Mouse (Mus musculus): ENCODE measurements around the gene Ndufs7. TPM values are rescaled to one million over a fixed set of nuclear protein-coding genes. Genes with fewer than 3 reads are reported as not detected.

Gene Ndufs7
- polyA plus RNA-seq (2014; fragmentation: Nextera tagmentation; extraction: Ambion mirVana), result 453 and 498 TPM in 2 replicates

DNA sequence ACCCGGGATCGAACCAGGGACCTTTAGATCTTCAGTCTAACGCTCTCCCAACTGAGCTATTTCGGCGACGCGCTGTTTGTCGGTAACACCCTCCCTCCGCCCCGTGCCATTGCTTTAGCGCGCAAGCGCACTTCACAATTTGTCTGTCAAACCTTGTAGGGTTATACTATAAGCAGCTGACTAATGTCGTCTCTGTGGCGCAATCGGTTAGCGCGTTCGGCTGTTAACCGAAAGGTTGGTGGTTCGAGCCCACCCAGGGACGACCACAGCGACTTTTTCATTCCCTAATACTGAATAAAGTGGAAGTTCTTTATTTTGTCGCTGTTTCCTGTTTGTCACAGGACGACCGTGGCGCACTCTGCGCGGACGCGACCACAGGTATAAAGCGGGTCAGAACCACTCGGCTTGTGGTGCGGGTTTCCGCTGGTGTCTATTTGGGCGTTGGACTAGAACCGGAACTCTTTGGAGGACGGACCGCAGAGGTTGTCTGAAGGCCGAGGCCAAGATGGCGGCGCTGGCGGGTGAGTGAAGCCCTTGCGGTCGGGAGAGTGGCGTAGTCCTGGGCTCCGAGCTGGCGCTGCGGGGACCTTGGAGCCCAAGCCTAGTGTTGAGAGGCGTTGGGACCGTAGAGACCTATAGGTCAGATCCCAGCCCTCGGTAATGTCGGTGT lies at the start of gene Ndufs7:
TSS of gene Ndufs7 (plus strand) at position 151 of the 670 bp plus-strand sequence.
- H3K36me3 ChIP-seq (ENCODE audit: control insufficient read depth, insufficient read depth, low read length), result peaks cover 24% of the 10 kb centered on the region
- ATAC-seq (replicated peaks; ENCODE audit: low FRiP score, low TSS enrichment, low read depth) (peak; percentile 90), DNase-seq (ENCODE audit: low spot score) (peak; percentile 99)
- no peaks in the 10 kb centered on the region for H3K9me3 ChIP-seq (ENCODE audit: control insufficient read depth, low read length)
- no peaks in the 10 kb centered on the region for H3K27me3 ChIP-seq (replicated peaks; ENCODE audit: control insufficient read depth, insufficient read depth, low read length)
- peak within 1 kb of the TSS; percentile 91 for H3K4me2 ChIP-seq (ENCODE audit: low read length)
- peak within 1 kb of the TSS; percentile 94 for H3K4me3 ChIP-seq (ENCODE audit: low read depth, low read length)
- WGBS, result under 1% methylated on average over 53 of the region's 53 CpGs
- H3K9ac ChIP-seq (ENCODE audit: low read length), result peak within 1 kb of the TSS; percentile 86
- H3K27ac ChIP-seq (ENCODE audit: low read depth), result peak within 1 kb of the TSS; percentile 91
- peaks cover 10% of the 10 kb centered on the region for H3K4me1 ChIP-seq (replicated peaks; ENCODE audit: control insufficient read depth, insufficient read depth, low read length)

DNA sequence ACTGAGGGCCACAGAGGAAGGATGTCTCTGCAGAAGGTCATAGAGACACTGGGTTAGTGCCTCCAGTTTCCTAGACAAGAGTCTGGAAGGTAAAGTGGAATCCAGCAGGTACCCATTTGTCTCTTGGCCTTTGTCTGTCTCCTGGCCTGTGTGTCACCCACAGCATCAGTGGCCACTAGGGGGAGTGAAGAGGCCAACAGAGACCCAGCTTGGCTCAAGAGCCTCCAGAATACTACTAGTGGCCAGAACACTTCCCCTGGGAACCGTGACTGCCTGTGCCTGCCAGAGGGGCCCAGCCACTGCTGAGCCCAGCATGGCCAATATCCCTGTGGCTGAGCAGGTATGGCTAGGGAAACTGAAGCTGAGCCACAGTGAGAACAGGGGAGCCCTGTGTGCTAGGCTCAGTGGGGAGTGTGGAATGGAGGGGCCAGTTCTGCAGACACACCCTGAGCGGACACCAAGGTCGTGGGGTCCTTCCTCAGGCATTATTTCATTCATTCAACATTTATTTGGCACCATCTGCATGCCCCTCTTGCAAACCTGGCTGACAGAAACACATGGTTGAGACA lies 49.4 kb upstream of the Ndufs7 start:
- no peaks in the 10 kb centered on the region for H3K27me3 ChIP-seq (replicated peaks; ENCODE audit: control insufficient read depth, insufficient read depth, low read length)
- 54% methylated on average over 3 of the region's 3 CpGs for WGBS

DNA sequence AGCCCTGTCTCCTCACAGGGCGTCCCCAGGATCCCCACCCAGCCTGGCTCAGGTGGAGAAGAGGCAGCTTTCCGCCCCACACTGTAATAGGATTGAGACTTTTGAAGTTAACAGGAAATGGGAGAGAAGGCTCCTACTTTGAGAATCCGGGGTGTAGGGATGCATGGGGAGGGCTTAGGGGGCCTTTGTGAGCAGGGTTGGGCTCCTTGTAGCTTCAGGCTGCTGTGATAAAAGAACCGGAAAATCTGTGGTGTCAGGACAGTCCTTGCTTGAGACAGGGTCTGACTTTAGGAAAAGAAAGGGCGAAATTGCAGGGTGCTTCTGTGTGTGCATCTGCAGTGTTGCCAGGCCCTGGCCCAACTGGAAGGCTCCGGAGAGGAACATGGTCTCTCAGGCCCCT lies 48.4 kb upstream of the Ndufs7 start:
- 75% methylated on average over 6 of the region's 6 CpGs for WGBS
- Histone ChIP-seq H3K27me3 (replicated peaks; ENCODE audit: control insufficient read depth, insufficient read depth, low read length) (no peaks in the 10 kb centered on the region), H3K27ac (ENCODE audit: low read depth) (no peak overlapping the region), H3K4me3 (ENCODE audit: low read depth, low read length) (no peak overlapping the region), H3K9me3 (ENCODE audit: control insufficient read depth, low read length) (no peaks in the 10 kb centered on the region), H3K36me3 (ENCODE audit: control insufficient read depth, insufficient read depth, low read length) (no peaks in the 10 kb centered on the region), H3K9ac (ENCODE audit: low read length) (no peak overlapping the region), H3K4me1 (replicated peaks; ENCODE audit: control insufficient read depth, insufficient read depth, low read length) (no peaks in the 10 kb centered on the region), H3K4me2 (ENCODE audit: low read length) (no peak overlapping the region)
- ATAC-seq (replicated peaks; ENCODE audit: low FRiP score, low TSS enrichment, low read depth), result no peak
- DNase-seq (ENCODE audit: low spot score), result no peak

More for the DNA sequence above, 49.4 kb upstream of the Ndufs7 start:
- H3K4me3 ChIP-seq (ENCODE audit: low read depth, low read length), result no peak overlapping the region
- DNase-seq (ENCODE audit: low spot score) (peak; percentile 89), ATAC-seq (replicated peaks; ENCODE audit: low FRiP score, low TSS enrichment, low read depth) (peak; percentile 85)
- no peak overlapping the region for H3K9ac ChIP-seq (ENCODE audit: low read length)
- no peaks in the 10 kb centered on the region for H3K4me1 ChIP-seq (replicated peaks; ENCODE audit: control insufficient read depth, insufficient read depth, low read length)
- no peak overlapping the region for H3K27ac ChIP-seq (ENCODE audit: low read depth)
- H3K36me3 ChIP-seq (ENCODE audit: control insufficient read depth, insufficient read depth, low read length), result no peaks in the 10 kb centered on the region
- H3K4me2 ChIP-seq (ENCODE audit: low read length), result no peak overlapping the region
- no peaks in the 10 kb centered on the region for H3K9me3 ChIP-seq (ENCODE audit: control insufficient read depth, low read length)

GRCm38 (mm10) chr10:80204055-80204454 lies 44.9 kb upstream of the Ndufs7 start:
- H3K9ac ChIP-seq (ENCODE audit: low read length), result no peak overlapping the region
- WGBS, result 20% methylated on average over 7 of the region's 7 CpGs

GRCm38 (mm10) chr10:80207201-80207600 lies 41.7 kb upstream of the Ndufs7 start:
- H3K4me2 ChIP-seq (ENCODE audit: low read length), result no peak overlapping the region
- no peak for ATAC-seq (replicated peaks; ENCODE audit: low FRiP score, low TSS enrichment, low read depth)
- H3K9me3 ChIP-seq (ENCODE audit: control insufficient read depth, low read length), result no peaks in the 10 kb centered on the region
- no peak overlapping the region for H3K27ac ChIP-seq (ENCODE audit: low read depth)
- H3K36me3 ChIP-seq (ENCODE audit: control insufficient read depth, insufficient read depth, low read length), result no peaks in the 10 kb centered on the region
- 0 out of 2 replicates have a peak, but pooled peaks cover 4% of the 10 kb centered on the region for H3K4me1 ChIP-seq (replicated peaks; ENCODE audit: control insufficient read depth, insufficient read depth, low read length)
- no peak overlapping the region for H3K4me3 ChIP-seq (ENCODE audit: low read depth, low read length)
- WGBS, result 81% methylated on average over 1 of the region's 1 CpGs
- DNase-seq (ENCODE audit: low spot score), result no peak
- H3K9ac ChIP-seq (ENCODE audit: low read length), result no peak overlapping the region
- H3K27me3 ChIP-seq (replicated peaks; ENCODE audit: control insufficient read depth, insufficient read depth, low read length), result no peaks in the 10 kb centered on the region

More at GRCm38 (mm10) chr10:80204055-80204454, 44.9 kb upstream of the Ndufs7 start:
- H3K27me3 ChIP-seq (replicated peaks; ENCODE audit: control insufficient read depth, insufficient read depth, low read length), result no peaks in the 10 kb centered on the region
- ATAC-seq (replicated peaks; ENCODE audit: low FRiP score, low TSS enrichment, low read depth) (no peak), DNase-seq (ENCODE audit: low spot score) (no peak)
- H3K9me3 ChIP-seq (ENCODE audit: control insufficient read depth, low read length), result no peaks in the 10 kb centered on the region
- H3K36me3 ChIP-seq (ENCODE audit: control insufficient read depth, insufficient read depth, low read length), result no peaks in the 10 kb centered on the region
- H3K4me1 ChIP-seq (replicated peaks; ENCODE audit: control insufficient read depth, insufficient read depth, low read length), result 0 out of 2 replicates have a peak, but pooled peaks cover 3% of the 10 kb centered on the region
- H3K4me3 ChIP-seq (ENCODE audit: low read depth, low read length), result no peak overlapping the region
- H3K27ac ChIP-seq (ENCODE audit: low read depth), result no peak overlapping the region
- H3K4me2 ChIP-seq (ENCODE audit: low read length), result no peak overlapping the region

DNA sequence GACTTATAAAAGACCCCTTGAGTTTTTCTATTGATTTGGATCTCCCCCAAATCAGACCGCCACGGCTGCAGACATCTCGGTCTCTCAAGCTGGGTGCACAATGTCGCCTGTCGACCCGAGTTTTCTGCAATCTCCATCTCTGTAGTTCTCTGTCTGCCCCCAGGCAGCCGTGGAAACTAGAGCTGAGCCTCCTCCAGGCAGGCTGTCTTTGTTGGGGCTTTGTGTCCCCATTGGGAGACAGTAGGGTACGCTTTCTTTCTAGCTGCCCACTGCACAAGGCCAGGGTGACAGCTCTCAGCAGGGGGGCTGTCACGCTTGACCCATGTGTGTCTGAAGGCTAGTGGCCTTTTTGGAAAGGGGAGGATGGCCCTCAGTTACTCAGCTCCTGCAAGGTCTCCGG lies 41.2 kb upstream of the Ndufs7 start:
- WGBS, result 77% methylated on average over 10 of the region's 10 CpGs
- H3K36me3 ChIP-seq (ENCODE audit: control insufficient read depth, insufficient read depth, low read length), result no peaks in the 10 kb centered on the region
- H3K27ac ChIP-seq (ENCODE audit: low read depth), result no peak overlapping the region
- ATAC-seq (replicated peaks; ENCODE audit: low FRiP score, low TSS enrichment, low read depth) (no peak), DNase-seq (ENCODE audit: low spot score) (no peak)
- no peak overlapping the region for H3K4me3 ChIP-seq (ENCODE audit: low read depth, low read length)
- no peaks in the 10 kb centered on the region for H3K27me3 ChIP-seq (replicated peaks; ENCODE audit: control insufficient read depth, insufficient read depth, low read length)
- no peak overlapping the region for H3K9ac ChIP-seq (ENCODE audit: low read length)
- H3K4me2 ChIP-seq (ENCODE audit: low read length), result no peak overlapping the region
- H3K9me3 ChIP-seq (ENCODE audit: control insufficient read depth, low read length), result no peaks in the 10 kb centered on the region
- H3K4me1 ChIP-seq (replicated peaks; ENCODE audit: control insufficient read depth, insufficient read depth, low read length), result 0 out of 2 replicates have a peak, but pooled peaks cover 4% of the 10 kb centered on the region

DNA sequence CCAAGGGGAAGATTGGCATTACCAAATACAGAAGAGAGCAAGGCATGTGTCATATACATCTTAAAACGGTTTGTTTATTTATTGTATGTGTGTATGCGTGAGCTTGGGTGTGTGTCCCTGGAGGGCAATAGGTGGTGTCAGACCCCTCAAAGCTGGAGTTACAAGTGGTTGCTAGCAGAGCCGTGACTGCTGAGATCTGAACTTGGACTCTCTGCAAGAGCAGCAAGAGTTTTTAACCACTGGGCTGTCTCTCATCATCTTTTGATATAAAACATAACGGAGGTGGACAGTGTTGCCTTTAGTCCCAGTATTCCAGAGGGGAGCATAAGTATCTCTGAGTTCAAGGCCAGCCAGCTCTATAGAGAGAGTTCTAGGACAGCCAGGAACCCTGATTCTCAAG lies 40.7 kb upstream of the Ndufs7 start:
- ATAC-seq (replicated peaks; ENCODE audit: low FRiP score, low TSS enrichment, low read depth), result no peak
- no peak overlapping the region for H3K27ac ChIP-seq (ENCODE audit: low read depth)
- H3K27me3 ChIP-seq (replicated peaks; ENCODE audit: control insufficient read depth, insufficient read depth, low read length), result no peaks in the 10 kb centered on the region
- no peak for DNase-seq (ENCODE audit: low spot score)
- H3K4me1 ChIP-seq (replicated peaks; ENCODE audit: control insufficient read depth, insufficient read depth, low read length), result 0 out of 2 replicates have a peak, but pooled peaks cover 4% of the 10 kb centered on the region
- 65% methylated on average over 4 of the region's 4 CpGs for WGBS
- no peak overlapping the region for H3K4me3 ChIP-seq (ENCODE audit: low read depth, low read length)
- H3K4me2 ChIP-seq (ENCODE audit: low read length), result no peak overlapping the region
- H3K9ac ChIP-seq (ENCODE audit: low read length), result no peak overlapping the region; the same call in 1 of the 2 replicates
- H3K36me3 ChIP-seq (ENCODE audit: control insufficient read depth, insufficient read depth, low read length), result no peaks in the 10 kb centered on the region
- no peaks in the 10 kb centered on the region for H3K9me3 ChIP-seq (ENCODE audit: control insufficient read depth, low read length)

GRCm38 (mm10) chr10:80208841-80209371 lies 40.0 kb upstream of the Ndufs7 start:
- no peaks in the 10 kb centered on the region for H3K36me3 ChIP-seq (ENCODE audit: control insufficient read depth, insufficient read depth, low read length)
- H3K9ac ChIP-seq (ENCODE audit: low read length), result peak overlapping the region; percentile 13; the same call in 1 of the 2 replicates
- DNase-seq (ENCODE audit: low spot score) (no peak), ATAC-seq (replicated peaks; ENCODE audit: low FRiP score, low TSS enrichment, low read depth) (no peak)
- H3K4me3 ChIP-seq (ENCODE audit: low read depth, low read length), result no peak overlapping the region
- 8% methylated on average over 24 of the region's 24 CpGs for WGBS
- H3K27ac ChIP-seq (ENCODE audit: low read depth), result no peak overlapping the region
- no peaks in the 10 kb centered on the region for H3K9me3 ChIP-seq (ENCODE audit: control insufficient read depth, low read length)
- no peaks in the 10 kb centered on the region for H3K27me3 ChIP-seq (replicated peaks; ENCODE audit: control insufficient read depth, insufficient read depth, low read length)
- H3K4me2 ChIP-seq (ENCODE audit: low read length), result peak overlapping the region; percentile 24
- H3K4me1 ChIP-seq (replicated peaks; ENCODE audit: control insufficient read depth, insufficient read depth, low read length), result 0 out of 2 replicates have a peak, but pooled peaks cover 4% of the 10 kb centered on the region
